In the genomic region with DNA sequence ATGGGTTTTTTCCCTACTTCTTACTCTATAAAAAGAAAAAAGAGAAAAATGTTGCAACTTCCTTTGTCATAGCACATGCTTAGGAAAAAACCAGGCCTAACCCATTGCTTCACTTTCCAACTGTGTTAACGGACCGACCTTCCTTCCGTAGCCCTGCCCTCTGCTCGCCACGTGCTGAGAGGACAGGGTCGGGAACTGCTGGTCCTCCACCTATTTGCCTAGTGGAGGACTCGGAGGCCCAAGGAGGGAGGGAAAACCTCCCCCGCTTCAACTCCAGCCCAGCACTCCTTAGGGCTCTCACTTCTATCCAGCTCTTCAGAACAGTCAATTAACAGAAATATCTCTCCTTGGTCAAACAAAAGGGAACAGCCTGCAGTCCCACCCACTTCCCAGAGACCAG, we compare ENCODE assay signal across 8 mouse cellular contexts. TPM values are rescaled to one million over a fixed set of nuclear protein-coding genes. Genes with fewer than 3 reads are reported as not detected.
DNase-seq lines count a peak whose midpoint lies in the region; ATAC-seq lines count a peak whose summit lies in the region.
"Had no signal": no experiment of that assay in that cellular context is flagged by ENCODE, and none has a peak within 500 bp of the region (broad histone marks: within the 10 kb centered on the region; RNA-seq: fewer than 3 reads in every experiment).

No protein-coding gene starts in this region.

- 26% methylated on average over 8 of the region's 8 CpGs for WGBS in intestine, embryonic 15.5 days
- WGBS in lung, embryonic 15.5 days, result 16% methylated on average over 8 of the region's 8 CpGs

- ATAC-seq in intestine, embryonic 15.5 days, result peak; percentile 75
- ATAC-seq in lung, embryonic 15.5 days (ENCODE audit: borderline replicate concordance, extremely low read depth, low FRiP score, low TSS enrichment), result peak; percentile 32; the same call in 1 of the 2 replicates

- no peaks in the 10 kb centered on the region for H3K9me3 ChIP-seq in intestine, embryonic 15.5 days
- no peaks in the 10 kb centered on the region for H3K9me3 ChIP-seq in lung, embryonic 15.5 days
- H3K9me3 ChIP-seq: neural tube, embryonic 12.5 days had no signal

- H3K9ac ChIP-seq in intestine, embryonic 15.5 days, result no peak overlapping the region
- H3K9ac ChIP-seq in lung, embryonic 15.5 days, result no peak overlapping the region
- H3K9ac ChIP-seq: neural tube, embryonic 12.5 days had no signal

- H3K4me1 ChIP-seq in brown adipose tissue, adult 24 weeks (ENCODE audit: control insufficient read depth, insufficient read depth, insufficient read length, low read length), result peaks cover 73% of the 10 kb centered on the region
- H3K4me1 ChIP-seq in intestine, embryonic 15.5 days (replicated peaks), result peaks cover 73% of the 10 kb centered on the region
- peaks cover 98% of the 10 kb centered on the region for H3K4me1 ChIP-seq in lung, embryonic 15.5 days

- peak; percentile 73 for DNase-seq in adrenal gland, postnatal 10 days
- DNase-seq in layer of hippocampus, postnatal 25 days (ENCODE audit: extremely low spot score in 1 of 2, low spot score in 1 of 2), result no peak
- DNase-seq in left cerebral cortex, postnatal 4 days, result no peak
- DNase-seq in cerebellum, adult 18-20 months, result no peak

- H3K4me2 ChIP-seq in intestine, embryonic 15.5 days (replicated peaks), result peak overlapping the region; percentile 2; the same call in 1 of the 2 replicates
- peak overlapping the region; percentile 33 for H3K4me2 ChIP-seq in lung, embryonic 15.5 days
- H3K4me2 ChIP-seq: neural tube, embryonic 12.5 days had no signal

- no peak overlapping the region for H3K4me3 ChIP-seq in brown adipose tissue, adult 24 weeks (ENCODE audit: insufficient read depth, low read depth, low read length)
- no peak overlapping the region for H3K4me3 ChIP-seq in intestine, embryonic 15.5 days (replicated peaks)
- no peak overlapping the region for H3K4me3 ChIP-seq in lung, embryonic 15.5 days
- H3K4me3 ChIP-seq: neural tube, embryonic 12.5 days had no signal

- H3K36me3 ChIP-seq in intestine, embryonic 15.5 days, result no peaks in the 10 kb centered on the region
- no peaks in the 10 kb centered on the region for H3K36me3 ChIP-seq in lung, embryonic 15.5 days
- H3K36me3 ChIP-seq: neural tube, embryonic 12.5 days had no signal

- peak overlapping the region; percentile 86 for H3K27ac ChIP-seq in brown adipose tissue, adult 24 weeks (replicated peaks; ENCODE audit: low read depth, low read length)
- H3K27ac ChIP-seq in intestine, embryonic 15.5 days, result peak overlapping the region; percentile 83
- H3K27ac ChIP-seq in lung, embryonic 15.5 days, result peak overlapping the region; percentile 92
- H3K27ac ChIP-seq: neural tube, embryonic 12.5 days had no signal

- H3K27me3 ChIP-seq in intestine, embryonic 15.5 days (replicated peaks), result no peaks in the 10 kb centered on the region
- H3K27me3 ChIP-seq in lung, embryonic 15.5 days, result no peaks in the 10 kb centered on the region
- H3K27me3 ChIP-seq: neural tube, embryonic 12.5 days had no signal

- intact Hi-C loops in left cerebral cortex, postnatal 4 days (cut with DNase I), result no loop called here

RNA-seq across cellular contexts. Expression of a gene that starts 13.3 kb away (rescaled TPM):
- 100 to 1,000 TPM; 159 to 169 TPM for total RNA-seq in adrenal gland, postnatal 10 days (2021)
- polyA plus RNA-seq in brown adipose tissue, adult 24 weeks (2012; ENCODE audit: insufficient read depth, insufficient read length, missing spikeins), result 76.7 and 87.6 TPM in 2 replicates
- polyA plus RNA-seq in intestine, embryonic 15.5 days (2015; fragmentation: Nextera tagmentation; extraction: Ambion mirVana), result 42.6 and 44.5 TPM in 2 replicates
- polyA plus RNA-seq in lung, embryonic 15.5 days (2015; fragmentation: Nextera tagmentation; extraction: Ambion mirVana), result 57.9 and 61.0 TPM in 2 replicates
- 10 to 100 TPM; 26.9 to 31.4 TPM for total RNA-seq in layer of hippocampus, postnatal 25 days (2021)
- total RNA-seq in left cerebral cortex, postnatal 4 days (2021), result 10 to 100 TPM; 32.1 to 35.4 TPM

RNA-seq across cellular contexts. Expression of a gene that starts 53.9 kb away (rescaled TPM):
- total RNA-seq in adrenal gland, postnatal 10 days (2021), result 1 to 10 TPM; 3.6 to 5.8 TPM
- polyA plus RNA-seq in brown adipose tissue, adult 24 weeks (2012; ENCODE audit: insufficient read depth, insufficient read length, missing spikeins), result not detected in 2 replicates
- 3.5 and 4.1 TPM in 2 replicates for polyA plus RNA-seq in intestine, embryonic 15.5 days (2015; fragmentation: Nextera tagmentation; extraction: Ambion mirVana)
- polyA plus RNA-seq in lung, embryonic 15.5 days (2015; fragmentation: Nextera tagmentation; extraction: Ambion mirVana), result 3.3 and 3.7 TPM in 2 replicates
- total RNA-seq in layer of hippocampus, postnatal 25 days (2021), result 10 to 100 TPM; 15.7 to 17.4 TPM
- 10 to 100 TPM; 15.8 to 16.9 TPM for total RNA-seq in left cerebral cortex, postnatal 4 days (2021)

Comparison
In these comparisons a context has a peak if more than half of its experiments do, and no peak if none do; other contexts are left out.
1. RNA of a gene that starts 13.3 kb away (total RNA-seq): 159 to 169 TPM in adrenal gland, postnatal 10 days; 32.1 to 35.4 TPM in left cerebral cortex, postnatal 4 days and 26.9 to 31.4 TPM in layer of hippocampus, postnatal 25 days; every median in the first group is over 4 times any median in the second.
2. Peak in every context shown above with its lines, with median percentiles within 50 percentile points of each other: H3K27ac ChIP-seq.